Mouse (Mus musculus): ENCODE results near the gene Bcl9.
A peak's percentile ranks its signal among the peaks of the same experiment; 100 is the strongest.

DNA sequence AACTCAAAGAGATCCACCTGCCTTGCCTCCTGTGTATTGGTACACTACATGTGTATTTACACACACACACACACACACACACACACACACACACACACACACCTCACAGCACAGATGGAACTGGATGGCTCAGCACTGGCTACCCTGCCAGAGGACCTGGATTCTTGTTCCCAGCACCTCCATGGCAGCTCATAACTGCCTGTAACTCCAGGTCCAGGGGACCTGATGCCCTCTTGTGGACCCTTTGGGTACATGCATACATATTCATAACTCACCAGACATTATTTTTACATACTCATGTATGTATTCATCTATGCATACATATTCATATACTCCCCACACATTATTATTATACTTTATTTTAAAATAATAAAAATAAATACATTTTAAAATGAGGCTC, 2.2 kb upstream of the Bcl9 start:
- peak in 1 of 2 experiments; percentile 33; a peak in 1 of 4 replicates for TF ChIP-seq CTCF (conservative IDR thresholded peaks at IDR 0.05 in 1 of 2, IDR thresholded peaks at IDR 0.05 in 1 of 2; ENCODE audit: low read depth in 2 of 2, low read length in 2 of 2)
- no peak for TF ChIP-seq SIN3A (IDR thresholded peaks at IDR 0.05; ENCODE audit: low read length)
- no peak for TF ChIP-seq BHLHE40 (IDR thresholded peaks at IDR 0.05; ENCODE audit: low read depth, low read length)
- no peak for TF ChIP-seq JUN (IDR thresholded peaks at IDR 0.05; ENCODE audit: insufficient read depth, low read depth, low read length)
- no peak for TF ChIP-seq EP300 (IDR thresholded peaks at IDR 0.05; ENCODE audit: low read length)
- no peak for TF ChIP-seq POLR2AphosphoS2 (IDR thresholded peaks at IDR 0.05; ENCODE audit: low read depth, low read length)
- TF ChIP-seq ZKSCAN1 (IDR thresholded peaks at IDR 0.05; ENCODE audit: borderline replicate concordance, low read depth, low read length): no peak
- TF ChIP-seq POLR2A (IDR thresholded peaks at IDR 0.05; ENCODE audit: low read depth, low read length): no peak
- no peak for TF ChIP-seq ETS1 (conservative IDR thresholded peaks at IDR 0.05; ENCODE audit: low read depth, low read length)
- no peak for TF ChIP-seq TBP (conservative IDR thresholded peaks at IDR 0.05; ENCODE audit: low read depth, low read length)

Measured in CH12.LX (cell line).